Mouse (Mus musculus) inflammation-experienced regulatory T-cells, adult 6 months (primary cell): ENCODE data around the gene Kcnmb3. TPM values are rescaled to one million over a fixed set of nuclear protein-coding genes. Genes with fewer than 3 reads are reported as not detected.
"Not testable (repeated sequence)": the region's sequence is repeated elsewhere in the genome, so short reads cannot be mapped to it uniquely, and the experiment has no call there.

Experiments used
- ATAC-seq: one replicate; pipeline ENCODE4 v1.8.0; 2017
- polyA plus RNA-seq, 3 experiments: library from polyadenylated mRNA; unstranded; fragments of 100-300 nt; shearing (Covaris generic); gene quantifications; one replicate each; pipeline ENCODE4 v1.2.1; 2017

Kcnmb3 gene
- polyA plus RNA-seq, 3 experiments from 2014 or later, result 0.33 to 1.2 (median 0.85) TPM

GRCm38 (mm10) chr3:32430394-32430793, 61.6 kb downstream of the Kcnmb3 start:
- no peak for ATAC-seq

DNA sequence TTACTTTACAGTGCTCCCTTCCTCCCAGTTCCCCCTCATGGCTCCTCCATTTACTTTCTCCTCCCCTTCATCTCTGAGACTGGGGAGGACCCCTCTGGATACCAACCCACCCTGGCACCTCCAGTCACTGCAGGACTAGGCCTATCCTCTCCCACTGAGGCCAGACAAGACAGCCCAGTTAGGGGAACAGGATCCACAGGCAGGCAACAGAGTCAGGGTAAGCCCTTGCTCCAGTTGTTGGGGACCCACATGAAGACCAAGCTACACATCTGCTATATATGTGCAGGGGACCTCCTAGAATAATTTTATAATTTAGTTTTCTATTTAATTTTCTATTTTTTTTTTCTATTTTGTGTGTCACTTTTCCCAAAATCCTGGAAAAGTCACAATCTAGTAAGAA, 62.7 kb downstream of the Kcnmb3 start:
- ATAC-seq, result not testable (repeated sequence)

DNA sequence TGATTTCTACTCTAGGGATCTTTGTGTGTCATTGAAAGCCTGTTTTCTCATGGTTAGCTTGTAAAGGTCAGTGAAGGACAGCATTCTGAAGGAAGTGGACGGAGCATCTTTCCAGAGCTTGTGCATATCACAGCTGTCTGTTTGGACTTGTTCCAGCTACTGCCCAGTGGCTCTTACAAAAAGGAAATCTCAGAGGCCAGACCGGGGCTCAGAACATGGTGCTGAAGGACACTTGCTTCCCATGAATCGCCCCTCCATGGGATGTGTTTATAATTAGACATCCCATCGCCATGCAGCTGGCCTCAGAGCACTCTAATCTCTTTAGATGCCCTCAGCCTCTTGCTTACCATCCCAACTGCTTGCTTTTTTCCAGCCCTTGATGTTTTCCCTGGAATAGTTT, 63.1 kb downstream of the Kcnmb3 start:
- no peak for ATAC-seq

- ATAC-seq, result no peak
These were observed 63.7 kb downstream of the Kcnmb3 start for GRCm38 (mm10) chr3:32428361-32428760.

DNA sequence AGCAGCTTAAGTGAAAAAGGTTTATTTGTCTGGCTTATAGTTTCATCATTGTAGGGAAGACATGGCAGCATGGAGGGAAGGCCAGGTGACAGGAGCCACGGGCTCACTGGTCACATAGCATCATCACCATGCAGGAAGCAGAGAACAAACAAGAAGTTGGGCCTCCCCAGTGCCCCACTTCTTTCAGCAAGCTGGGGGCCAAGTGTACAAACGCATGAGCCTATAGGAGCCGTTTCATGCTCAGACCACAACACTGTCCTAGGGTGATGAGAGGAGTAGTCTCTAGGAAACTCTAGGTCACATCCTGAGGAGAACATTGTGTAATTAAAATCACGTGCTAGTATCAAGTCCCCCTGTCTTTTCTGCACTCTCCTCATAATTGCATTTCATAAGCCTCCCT, 64.3 kb downstream of the Kcnmb3 start:
- ATAC-seq, result no peak

Other genes starting within 250 kb of the Kcnmb3 start
- gene Zmat3, start 126.2 kb downstream of the Kcnmb3 start, polyA plus RNA-seq, result 1 to 10 TPM; 4.7 to 9.1 (median 5.8) TPM
- gene Pik3ca, start 94.6 kb downstream of the Kcnmb3 start, polyA plus RNA-seq, result 10 to 100 TPM; 14.7 to 27.5 (median 17.2) TPM
- 10 to 100 TPM; 26.7 to 28.3 (median 28.1) TPM for gene Zfp639, start 18.0 kb upstream of the Kcnmb3 start, polyA plus RNA-seq
- 10 to 100 TPM; 10.9 to 15.6 (median 13.2) TPM for gene Mfn1, start 37.2 kb upstream of the Kcnmb3 start, polyA plus RNA-seq
- gene Gnb4, start 124.4 kb upstream of the Kcnmb3 start, polyA plus RNA-seq, result 10 to 100 TPM; 19.0 to 23.9 (median 22.6) TPM
- gene Actl6a, start 214.1 kb upstream of the Kcnmb3 start, polyA plus RNA-seq, result 100 to 1,000 TPM in 1 of 3 experiments, 10 to 100 TPM in 2; 93.7 to 118 (median 94.9) TPM
- gene Ndufb5, start 244.8 kb upstream of the Kcnmb3 start, polyA plus RNA-seq, result 100 to 1,000 TPM; 255 to 284 (median 279) TPM
- gene Mrpl47, start 245.4 kb upstream of the Kcnmb3 start, polyA plus RNA-seq, result 10 to 100 TPM; 15.7 to 24.7 (median 19.4) TPM